Mouse (Mus musculus) spleen, adult 2 months (tissue): ENCODE data around the gene Bag3.

ENCODE experiments used
- CTCF ChIP-seq: fragments of 200-500 bp; IDR thresholded peaks from 2 replicates; pipeline ENCODE4 v1.5.1; 2011; ENCODE audit warnings: mild to moderate bottlenecking, inconsistent platforms; ENCODE audit not compliant: insufficient read depth, insufficient read length, insufficient replicate concordance; ENCODE audit errors: extremely low read depth
- POLR2A ChIP-seq: fragments of 200-500 bp; IDR thresholded peaks from 2 replicates; pipeline ENCODE4 v1.6.1; 2011; ENCODE audit warnings: low read depth, low read length, inconsistent platforms

- TF ChIP-seq CTCF (no peak), POLR2A (no peak)
Measured at GRCm38 (mm10) chr7:128566311-128566710, 42.9 kb downstream of the Bag3 start.
